Mouse (Mus musculus) midbrain, embryonic 12.5 days (tissue): Measurements from ENCODE around the gene Evi5. TPM values are rescaled to one million over a fixed set of nuclear protein-coding genes. Genes with fewer than 3 reads are reported as not detected.

ENCODE experiments used
- ATAC-seq: fragments of 200-750 bp; cut with Nextera tagmentation; 2 replicates; pipeline ENCODE4 v1.8.0; 2017; ENCODE audit warnings: low read depth, moderate TSS enrichment, moderate library complexity; ENCODE audit not compliant: low FRiP score
- H3K27ac ChIP-seq: fragments of 300-500 bp; sonication (generic); replicated peaks from 2 replicates; pipeline ENCODE4 v1.5.1; 2016; ENCODE audit warnings: mild to moderate bottlenecking
- H3K27me3 ChIP-seq: fragments of 300-500 bp; sonication (generic); 2 replicates; pipeline ENCODE4 v1.6.1; 2016; ENCODE audit warnings: mild to moderate bottlenecking
- H3K36me3 ChIP-seq: fragments of 300-500 bp; sonication (generic); 2 replicates; pipeline ENCODE4 v1.6.1; 2016
- H3K4me1 ChIP-seq: fragments of 300-500 bp; sonication (generic); 2 replicates; pipeline ENCODE4 v1.6.1; 2016
- H3K4me2 ChIP-seq: fragments of 300-500 bp; sonication (generic); replicated peaks from 2 replicates; pipeline ENCODE4 v1.6.1; 2016; ENCODE audit warnings: mild to moderate bottlenecking, moderate library complexity
- H3K4me3 ChIP-seq: fragments of 300-500 bp; sonication (generic); 2 replicates; pipeline ENCODE4 v1.5.1; 2016; ENCODE audit warnings: mild to moderate bottlenecking
- H3K9ac ChIP-seq: fragments of 300-500 bp; sonication (generic); replicated peaks from 2 replicates; pipeline ENCODE4 v1.6.1; 2016; ENCODE audit warnings: mild to moderate bottlenecking, moderate library complexity
- H3K9me3 ChIP-seq: fragments of 300-500 bp; sonication (generic); 2 replicates; pipeline ENCODE4 v1.6.1; 2016; ENCODE audit warnings: mild to moderate bottlenecking
- WGBS: fragments of 180-500 bp; shearing (Covaris S2); methylation state at CpG from one replicate; pipeline ENCODE4 v1.1.7; 2016; 5-methylcytosine and 5-hydroxymethylcytosine counted together
- polyA plus RNA-seq: library from polyadenylated mRNA; unstranded; fragments of >200 nt; fragmentation: Nextera tagmentation; extraction: Ambion mirVana; gene quantifications from 2 replicates; pipeline ENCODE4 v1.2.1, GENCODE M21; 2016

The Evi5 gene
- polyA plus RNA-seq, 1 experiment from 2014 or later = 51.5 TPM

DNA sequence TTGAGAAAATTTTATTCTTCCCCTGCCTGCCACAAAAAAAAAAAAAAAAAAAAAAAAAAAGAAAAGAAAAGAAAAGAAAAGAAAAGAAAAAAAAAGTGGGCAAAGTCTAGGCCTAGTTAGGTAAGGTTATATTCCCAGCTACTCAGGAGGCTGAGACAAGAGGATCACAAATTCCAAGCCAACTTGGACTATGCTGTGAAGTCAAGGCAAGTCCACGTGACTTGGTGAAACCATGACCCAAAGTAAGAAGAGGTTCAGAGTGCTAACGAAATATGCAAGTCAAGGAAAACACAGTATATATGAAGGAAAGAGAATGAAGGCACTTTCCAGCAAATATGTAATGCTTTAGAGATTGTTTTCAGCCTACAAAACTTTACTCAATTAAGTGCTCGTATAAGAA is 82.4 kb downstream of the Evi5 start:
- Histone ChIP-seq H3K4me1 (no peaks in the 10 kb centered on the region), H3K27me3 (no peaks in the 10 kb centered on the region), H3K36me3 (no peaks in the 10 kb centered on the region), H3K4me3 (no peak overlapping the region), H3K9me3 (no peaks in the 10 kb centered on the region), H3K27ac (no peak overlapping the region), H3K9ac (no peak overlapping the region), H3K4me2 (no peak overlapping the region)
- no peak for ATAC-seq
- WGBS = 96% methylated on average over 3 of the region's 3 CpGs

DNA sequence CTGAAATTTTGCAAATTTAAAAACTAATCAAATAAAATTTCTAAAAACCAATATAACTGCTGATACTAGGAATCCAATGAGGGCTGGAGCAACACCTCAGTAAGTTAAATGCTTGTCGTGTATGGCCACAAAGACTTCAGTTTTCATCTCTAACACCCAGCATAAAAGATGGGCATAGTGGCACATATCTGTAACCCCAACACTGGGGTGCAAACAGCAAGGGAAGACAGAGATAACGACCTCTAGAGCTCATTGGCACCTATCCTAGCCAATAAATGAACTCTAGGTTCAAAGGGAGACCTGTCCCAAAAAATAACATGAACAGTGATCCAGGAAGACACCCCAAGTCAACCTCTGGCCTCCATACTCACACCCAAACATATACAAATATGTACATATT is 82.9 kb downstream of the Evi5 start:
- ATAC-seq = no peak
- Histone ChIP-seq H3K36me3 (no peaks in the 10 kb centered on the region), H3K9me3 (no peaks in the 10 kb centered on the region), H3K4me3 (no peak overlapping the region), H3K4me1 (no peaks in the 10 kb centered on the region), H3K9ac (no peak overlapping the region), H3K4me2 (no peak overlapping the region), H3K27me3 (no peaks in the 10 kb centered on the region), H3K27ac (no peak overlapping the region)
- WGBS = 91% methylated on average over 2 of the region's 2 CpGs

DNA sequence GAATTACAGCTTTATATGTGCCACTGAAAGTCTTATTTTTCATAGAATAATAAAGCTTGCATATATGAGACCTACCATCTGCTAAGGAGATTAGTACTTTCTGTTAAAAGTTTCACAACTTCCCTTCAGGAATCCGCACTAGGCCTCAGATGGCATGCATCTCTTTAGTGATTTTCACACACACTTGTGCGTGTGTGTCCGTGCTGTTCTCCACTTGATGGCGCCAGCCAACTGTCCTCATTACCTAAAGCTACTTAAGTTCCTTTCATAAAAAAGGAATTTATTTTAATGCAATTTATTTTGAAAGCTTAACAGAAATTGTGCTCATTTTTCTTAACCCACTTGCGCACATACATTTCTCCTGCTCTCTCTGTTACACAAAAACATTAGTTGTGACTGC is 85.4 kb downstream of the Evi5 start:
- Histone ChIP-seq H3K9me3 (no peaks in the 10 kb centered on the region), H3K27me3 (no peaks in the 10 kb centered on the region), H3K27ac (no peak overlapping the region), H3K36me3 (peaks cover 6% of the 10 kb centered on the region; the same call in 1 of the 2 replicates), H3K4me3 (no peak overlapping the region), H3K9ac (no peak overlapping the region), H3K4me2 (no peak overlapping the region), H3K4me1 (no peaks in the 10 kb centered on the region)
- 79% methylated on average over 5 of the region's 5 CpGs for WGBS
- ATAC-seq = no peak

DNA sequence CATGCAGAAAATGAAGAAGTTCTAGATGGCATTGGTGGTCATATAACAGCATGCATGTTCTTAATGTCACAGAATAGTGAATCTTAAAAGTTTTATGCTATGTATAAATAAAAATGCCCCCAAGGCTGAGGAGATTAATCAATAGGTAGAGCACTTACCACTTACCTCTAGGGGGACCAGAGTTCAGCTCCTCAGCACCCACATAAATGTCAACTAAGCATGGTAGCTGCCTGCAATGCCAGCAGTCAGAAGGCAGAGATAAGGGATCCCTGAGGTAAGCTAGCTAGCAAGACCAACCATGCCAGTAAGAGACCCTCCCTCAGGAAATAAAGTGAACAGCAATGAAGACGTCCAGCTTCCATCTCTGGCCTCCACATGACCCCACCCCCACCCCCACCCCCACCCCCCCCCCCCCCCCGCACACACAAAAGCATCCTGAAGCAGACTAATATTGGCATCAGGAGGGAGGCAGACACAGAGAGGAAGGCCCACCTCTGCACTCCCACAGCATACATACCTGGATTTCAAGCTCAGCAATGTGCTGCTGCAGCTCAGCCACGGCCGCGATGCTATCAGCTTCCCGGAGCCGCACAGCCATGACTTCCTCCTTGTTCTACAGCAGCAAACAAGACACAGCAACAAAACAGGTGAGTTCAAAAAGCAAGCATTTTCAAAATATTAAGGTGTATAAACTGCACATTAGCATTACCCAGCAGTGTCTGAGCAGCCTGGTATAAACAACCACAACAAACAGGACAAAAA is 87.0 kb downstream of the Evi5 start:
- Histone ChIP-seq H3K4me2 (no peak overlapping the region), H3K36me3 (peaks cover 6% of the 10 kb centered on the region; the same call in 1 of the 2 replicates), H3K27me3 (no peaks in the 10 kb centered on the region), H3K4me3 (no peak overlapping the region), H3K4me1 (no peaks in the 10 kb centered on the region), H3K9ac (no peak overlapping the region), H3K27ac (no peak overlapping the region), H3K9me3 (no peaks in the 10 kb centered on the region)
- whole genome bisulfite sequencing = 87% methylated on average over 6 of the region's 7 CpGs
- no peak for ATAC-seq

DNA sequence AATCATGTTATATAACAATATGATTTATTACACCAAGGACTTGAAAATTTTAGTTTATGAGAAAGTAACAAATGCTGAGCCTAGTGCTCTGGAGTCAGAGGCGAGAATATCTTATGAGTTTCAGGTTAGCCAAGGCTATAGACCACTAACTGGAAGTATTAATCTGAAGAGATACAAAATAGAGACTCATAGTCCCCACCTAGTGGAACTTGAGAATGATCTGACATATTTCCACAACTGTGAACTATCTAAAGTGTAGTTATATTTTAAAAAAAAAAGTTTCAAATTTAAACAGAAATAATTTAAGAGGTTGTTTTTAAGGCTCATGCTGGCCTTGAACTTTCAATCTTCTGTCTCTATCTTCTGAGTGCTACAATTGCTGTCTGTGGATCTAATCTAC is 92.5 kb downstream of the Evi5 start:
- 91% methylated on average over 1 of the region's 1 CpGs for WGBS

DNA sequence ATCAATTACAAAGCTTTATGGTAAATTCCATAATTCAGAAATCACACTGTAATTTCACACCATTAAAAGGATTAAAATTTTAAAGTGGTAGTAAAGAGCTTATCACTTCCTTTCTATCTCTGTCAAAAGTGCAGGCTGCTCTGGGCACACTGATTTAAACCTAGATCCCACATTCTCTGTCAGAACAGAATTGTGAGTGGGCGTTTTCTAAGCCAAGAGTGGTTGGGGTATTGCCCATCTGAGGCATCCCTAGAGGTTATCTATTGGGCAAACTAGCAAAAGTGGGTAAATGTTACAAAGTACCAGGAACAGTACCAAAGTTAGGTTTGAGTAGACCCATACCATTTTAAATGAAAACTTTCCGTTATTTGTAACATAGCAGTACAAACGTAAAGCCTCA is 96.1 kb downstream of the Evi5 start:
- 94% methylated on average over 3 of the region's 3 CpGs for WGBS
- Histone ChIP-seq H3K4me3 (no peak overlapping the region), H3K27me3 (no peaks in the 10 kb centered on the region), H3K4me1 (no peaks in the 10 kb centered on the region), H3K4me2 (no peak overlapping the region), H3K36me3 (0 out of 2 replicates have a peak, but pooled peaks cover 4% of the 10 kb centered on the region), H3K9ac (no peak overlapping the region), H3K9me3 (no peaks in the 10 kb centered on the region), H3K27ac (no peak overlapping the region)
- ATAC-seq = no peak

More for the DNA sequence above, 92.5 kb downstream of the Evi5 start:
- H3K27ac ChIP-seq = no peak overlapping the region
- H3K27me3 ChIP-seq = no peaks in the 10 kb centered on the region
- no peak overlapping the region for H3K9ac ChIP-seq
- H3K4me1 ChIP-seq = no peaks in the 10 kb centered on the region
- peaks cover 11% of the 10 kb centered on the region; the same call in 1 of the 2 replicates for H3K36me3 ChIP-seq
- no peak overlapping the region for H3K4me3 ChIP-seq
- H3K9me3 ChIP-seq = no peaks in the 10 kb centered on the region
- no peak for ATAC-seq
- no peak overlapping the region for H3K4me2 ChIP-seq

DNA sequence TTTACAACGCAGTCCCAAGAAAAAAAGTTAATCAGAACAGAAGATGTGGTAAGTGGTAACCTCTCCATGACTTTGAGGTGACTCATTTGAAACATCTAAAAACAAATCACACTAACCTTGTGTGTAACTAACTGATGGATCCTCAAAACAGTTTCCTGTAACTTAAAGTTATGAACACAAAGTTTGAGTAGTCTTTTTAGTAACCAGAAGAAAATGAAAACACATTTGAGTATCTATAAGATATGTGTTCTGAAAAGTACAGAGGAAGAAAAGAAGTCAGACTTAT is 97.4 kb downstream of the Evi5 start:
- WGBS = 94% methylated on average over 1 of the region's 1 CpGs

DNA sequence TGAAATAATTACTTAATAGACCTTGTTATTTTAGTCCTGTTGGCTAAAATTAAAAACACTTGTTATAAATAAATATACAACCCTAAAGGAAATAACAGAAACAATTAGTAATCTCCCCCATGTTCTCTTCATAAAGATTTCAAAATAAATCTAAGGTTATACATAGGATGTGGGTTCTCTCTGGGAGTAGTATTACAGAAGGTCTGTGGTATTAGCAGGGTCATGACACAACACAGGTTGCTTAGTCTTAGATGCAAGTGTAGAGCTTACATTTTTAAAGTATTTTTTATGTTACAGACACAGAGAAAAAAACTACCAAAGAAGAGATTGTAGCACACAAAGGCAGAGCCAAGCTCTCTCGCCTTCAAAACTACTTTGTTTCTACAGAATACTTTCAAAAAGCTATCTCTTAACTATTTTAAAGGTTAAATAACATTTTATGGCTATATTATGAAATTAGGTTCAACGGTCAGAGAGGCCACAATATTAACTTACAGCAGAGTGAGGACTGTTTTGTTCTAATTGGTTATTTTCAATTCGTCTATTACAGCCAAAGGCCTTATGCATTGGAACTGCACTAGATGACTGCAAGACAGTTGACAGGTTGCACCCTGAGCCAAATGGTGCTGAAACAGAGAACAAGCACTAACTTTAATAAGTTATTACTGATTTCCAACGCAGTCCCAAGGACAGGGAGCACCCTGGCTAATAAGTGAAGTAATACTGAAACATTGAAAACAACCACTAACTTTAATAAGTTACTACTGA is 97.9 kb downstream of the Evi5 start:
- no peak overlapping the region for H3K9ac ChIP-seq
- no peaks in the 10 kb centered on the region for H3K27me3 ChIP-seq
- H3K9me3 ChIP-seq = no peaks in the 10 kb centered on the region
- 0 out of 2 replicates have a peak, but pooled peaks cover 3% of the 10 kb centered on the region for H3K36me3 ChIP-seq
- no peaks in the 10 kb centered on the region for H3K4me1 ChIP-seq
- no peak overlapping the region for H3K4me2 ChIP-seq
- H3K4me3 ChIP-seq = no peak overlapping the region
- H3K27ac ChIP-seq = no peak overlapping the region
- ATAC-seq = no peak
- 90% methylated on average over 4 of the region's 4 CpGs for whole genome bisulfite sequencing

More for the DNA sequence above, 97.4 kb downstream of the Evi5 start:
- ATAC-seq = no peak
- Histone ChIP-seq H3K27ac (no peak overlapping the region), H3K9me3 (no peaks in the 10 kb centered on the region), H3K4me1 (no peaks in the 10 kb centered on the region), H3K4me2 (no peak overlapping the region), H3K27me3 (no peaks in the 10 kb centered on the region), H3K9ac (no peak overlapping the region), H3K36me3 (0 out of 2 replicates have a peak, but pooled peaks cover 4% of the 10 kb centered on the region), H3K4me3 (no peak overlapping the region)

DNA sequence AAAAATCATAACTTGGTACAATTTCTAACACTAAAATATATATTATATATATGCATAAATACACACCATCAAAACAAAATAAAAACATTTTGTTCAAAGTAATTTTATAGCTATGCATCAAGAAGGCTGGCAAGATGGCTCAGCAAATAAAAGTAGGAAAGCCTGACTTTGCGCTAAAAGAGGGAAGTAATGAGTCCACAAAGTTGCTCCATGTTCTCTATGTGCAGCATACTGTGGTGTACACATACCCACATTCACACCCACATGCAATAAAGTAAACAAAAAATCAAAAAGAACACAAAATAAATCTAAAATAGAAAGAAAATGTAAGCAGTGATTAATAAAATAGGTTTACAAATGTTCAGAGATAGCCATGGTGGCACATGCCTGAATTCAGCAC is 99.0 kb downstream of the Evi5 start:
- H3K36me3 ChIP-seq = no peaks in the 10 kb centered on the region
- H3K9ac ChIP-seq = no peak overlapping the region
- no peak for ATAC-seq
- no peak overlapping the region for H3K27ac ChIP-seq
- no peaks in the 10 kb centered on the region for H3K9me3 ChIP-seq
- WGBS = 100% methylated on average over 1 of the region's 1 CpGs
- H3K27me3 ChIP-seq = no peaks in the 10 kb centered on the region
- no peaks in the 10 kb centered on the region for H3K4me1 ChIP-seq
- H3K4me3 ChIP-seq = no peak overlapping the region
- no peak overlapping the region for H3K4me2 ChIP-seq

DNA sequence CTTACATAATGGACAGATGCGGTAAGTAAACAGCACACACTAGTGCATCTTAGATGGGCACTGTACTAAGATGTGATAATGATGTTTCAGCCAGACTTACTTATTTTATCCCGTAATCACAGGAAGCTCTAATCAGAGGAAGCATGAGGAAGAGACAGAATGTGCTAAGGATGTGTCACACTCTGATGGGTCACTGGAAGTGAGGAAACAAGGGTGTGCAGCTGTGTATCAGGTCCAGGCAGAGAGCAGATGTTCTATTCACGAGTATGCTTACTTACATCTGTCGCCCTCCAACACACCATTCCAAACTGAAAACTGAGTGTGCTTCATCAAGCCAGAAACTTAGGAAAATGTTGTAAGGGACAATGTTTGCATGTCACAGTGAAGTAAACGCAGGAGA is 102.9 kb downstream of the Evi5 start:
- WGBS = 91% methylated on average over 5 of the region's 5 CpGs
- Histone ChIP-seq H3K4me1 (no peaks in the 10 kb centered on the region), H3K9ac (no peak overlapping the region), H3K36me3 (peaks cover 10% of the 10 kb centered on the region), H3K4me3 (no peak overlapping the region), H3K27me3 (no peaks in the 10 kb centered on the region), H3K9me3 (peaks cover 6% of the 10 kb centered on the region; the same call in 1 of the 2 replicates), H3K4me2 (no peak overlapping the region), H3K27ac (no peak overlapping the region)
- no peak for ATAC-seq

DNA sequence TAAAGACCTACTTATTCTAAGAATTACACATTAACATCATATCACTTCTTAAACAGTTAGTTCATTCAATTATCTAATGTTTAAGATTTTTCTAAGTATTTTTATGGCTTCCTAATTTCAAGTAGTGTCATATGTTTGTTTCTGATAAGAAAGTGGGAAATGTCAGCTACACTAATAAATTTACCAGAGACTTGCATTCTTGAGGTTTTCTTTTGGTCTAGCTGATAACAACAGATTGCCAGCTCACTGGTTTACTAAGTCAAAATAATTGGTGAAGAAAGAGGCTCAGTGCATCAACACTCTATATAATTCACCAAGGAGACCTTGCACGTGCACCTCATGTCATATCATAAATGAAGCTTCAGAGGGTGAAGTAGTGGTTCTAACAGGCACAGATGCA is 106.7 kb downstream of the Evi5 start:
- Histone ChIP-seq H3K4me3 (no peak overlapping the region), H3K4me1 (no peaks in the 10 kb centered on the region), H3K36me3 (peaks cover 10% of the 10 kb centered on the region), H3K9me3 (peaks cover 6% of the 10 kb centered on the region; the same call in 1 of the 2 replicates), H3K27me3 (no peaks in the 10 kb centered on the region), H3K27ac (no peak overlapping the region), H3K4me2 (no peak overlapping the region), H3K9ac (no peak overlapping the region)
- 100% methylated on average over 1 of the region's 1 CpGs for WGBS
- no peak for ATAC-seq

DNA sequence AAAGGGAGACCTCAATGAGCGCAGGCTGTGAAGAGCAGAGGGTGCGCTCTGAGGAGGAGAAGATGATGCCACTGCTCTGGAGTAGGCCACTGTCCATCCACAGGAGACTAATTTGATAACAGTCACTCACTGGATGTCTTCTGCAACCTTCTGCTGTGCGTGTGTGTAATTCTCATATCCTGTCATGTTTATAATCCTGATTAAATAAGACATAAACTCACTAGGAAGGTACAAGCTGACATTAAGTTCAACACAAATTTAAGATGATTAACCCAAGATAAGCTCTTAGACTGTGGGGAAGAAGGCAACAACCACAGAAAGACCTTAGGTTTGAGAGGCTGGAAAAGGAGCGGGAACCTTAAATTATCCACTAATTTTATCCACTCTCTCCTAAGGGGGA is 109.0 kb downstream of the Evi5 start:
- Histone ChIP-seq H3K27ac (no peak overlapping the region), H3K27me3 (no peaks in the 10 kb centered on the region), H3K4me3 (no peak overlapping the region), H3K9me3 (peaks cover 6% of the 10 kb centered on the region; the same call in 1 of the 2 replicates), H3K4me2 (no peak overlapping the region), H3K36me3 (peaks cover 10% of the 10 kb centered on the region), H3K4me1 (no peaks in the 10 kb centered on the region), H3K9ac (no peak overlapping the region)
- no peak for ATAC-seq
- WGBS = 90% methylated on average over 4 of the region's 4 CpGs
